Mouse (Mus musculus) testis, postnatal 10 days (tissue): ENCODE results near the gene Mus81.

Experiments
- DNase-seq: peaks from one replicate; pipeline ENCODE4 v3.0.0; 2021; ENCODE audit warnings: low spot score

Gene Mus81

DNA sequence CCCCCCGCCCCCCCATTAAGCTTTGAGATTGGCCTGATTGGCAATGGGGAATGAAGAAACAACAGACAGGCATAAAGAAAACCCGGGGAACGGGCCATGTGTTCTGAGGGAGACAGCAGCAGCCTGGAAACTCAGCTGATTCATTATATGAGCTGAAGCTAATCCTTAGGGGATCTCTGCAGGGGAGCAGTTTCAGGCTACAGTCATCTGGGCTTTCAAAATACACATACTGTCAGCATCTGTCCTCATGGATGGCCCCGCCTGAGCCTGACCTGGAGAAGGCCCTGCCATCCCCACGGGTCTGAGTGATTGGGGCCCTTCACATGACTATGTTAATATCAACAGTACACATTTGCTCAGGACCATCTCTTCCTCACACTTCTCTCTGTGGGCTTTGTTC lies 16.4 kb downstream of the Mus81 start:
- DNase-seq: no peak

DNA sequence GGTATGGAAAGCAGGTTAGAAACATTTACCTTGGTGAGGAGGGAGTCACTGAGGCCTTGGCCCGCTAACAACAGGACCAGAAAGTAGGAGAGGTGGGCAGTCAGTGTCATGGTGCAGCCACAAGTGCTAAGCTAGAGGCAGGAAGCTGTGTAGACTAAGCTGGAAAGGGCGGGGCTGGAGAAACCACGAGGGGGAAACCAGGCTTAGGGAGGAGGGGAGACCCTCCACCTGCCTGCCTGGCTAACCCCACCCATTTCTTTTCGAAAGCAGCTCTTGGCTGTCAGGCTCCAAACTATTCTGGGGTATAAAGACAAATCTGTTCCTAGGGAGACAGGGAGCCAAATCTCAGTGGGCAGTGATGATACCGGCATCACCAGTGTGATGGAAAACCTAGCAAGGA lies 19.8 kb downstream of the Mus81 start, which contains the start of gene Ctsw:
Gene Ctsw (minus strand): TSS at position 134 of the 400 bp plus-strand sequence.
- no peak for DNase-seq

DNA sequence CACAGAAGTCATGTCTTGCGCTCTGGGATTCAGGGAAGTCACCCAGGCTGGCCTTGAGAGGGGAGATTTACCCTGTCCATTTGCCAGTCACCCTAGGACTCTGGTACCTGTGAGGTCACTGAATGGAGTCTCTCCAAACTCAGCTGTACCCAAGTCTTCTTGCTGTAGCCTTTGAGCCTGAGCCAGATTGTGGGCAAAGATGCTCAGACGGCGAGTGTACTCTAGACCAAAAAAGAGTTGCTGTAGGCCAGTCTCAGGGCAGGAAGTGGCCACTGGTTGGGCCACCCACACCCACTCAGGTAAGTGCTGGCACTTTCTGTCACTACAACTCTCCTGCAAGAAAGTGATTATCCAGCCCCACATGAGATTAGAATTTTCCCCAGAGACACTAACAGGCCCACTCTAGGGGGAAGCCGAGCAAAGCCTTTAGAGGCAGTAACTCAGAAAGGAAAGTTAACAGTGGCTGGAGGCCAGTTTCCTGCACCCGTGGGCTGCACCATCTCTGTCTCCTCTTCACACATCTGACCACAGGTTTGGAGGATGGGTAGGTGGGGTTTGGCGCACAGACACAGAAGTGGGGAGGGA lies 21.2 kb downstream of the Mus81 start:
- no peak for DNase-seq

DNA sequence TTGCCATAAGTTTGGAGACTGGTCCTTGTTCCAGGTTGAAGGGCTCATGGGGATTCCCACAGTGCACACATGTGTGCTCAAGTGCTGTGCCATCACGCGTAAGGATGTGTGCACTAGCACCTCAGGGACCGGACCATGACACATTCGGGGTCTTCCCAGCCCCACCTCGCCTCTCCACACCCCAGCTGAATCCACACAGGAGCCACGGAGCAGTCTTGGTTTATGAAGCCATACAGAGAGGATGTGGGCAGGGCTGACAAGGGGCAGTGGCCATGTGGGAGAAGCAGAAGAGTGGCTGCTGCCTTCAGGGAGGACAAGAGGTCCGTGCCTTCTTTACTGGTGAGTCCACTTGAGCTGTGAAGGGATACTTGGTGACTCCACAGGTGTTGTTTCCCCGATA lies 23.2 kb downstream of the Mus81 start:
- no peak for DNase-seq

GRCm38 (mm10) chr19:5463791-5464562 lies 24.2 kb downstream of the Mus81 start:
- peak; percentile 76 for DNase-seq

DNA sequence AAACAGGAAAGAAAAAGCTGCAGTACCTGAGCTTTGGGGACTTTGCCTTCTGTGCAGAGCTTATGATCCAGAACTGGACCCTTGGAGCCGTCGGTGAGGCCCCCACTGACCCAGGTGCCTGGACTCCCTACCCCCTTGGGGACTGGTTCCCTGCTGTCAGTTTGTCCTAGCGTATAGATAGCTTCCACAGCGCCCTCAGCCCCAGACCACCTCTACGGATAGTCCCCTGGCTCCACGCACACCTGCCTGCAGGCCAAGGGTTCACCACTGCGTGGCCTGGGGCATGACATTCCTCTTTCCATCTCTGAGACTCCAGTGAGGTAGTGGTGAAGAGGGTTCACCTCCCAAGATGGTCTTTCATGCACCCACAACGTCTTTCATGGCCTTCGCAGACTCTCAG lies 25.0 kb downstream of the Mus81 start:
- DNase-seq: no peak

- no peak for DNase-seq
Observed at GRCm38 (mm10) chr19:5461411-5461810, 26.8 kb downstream of the Mus81 start.

- peak; percentile 86 for DNase-seq
Observed at GRCm38 (mm10) chr19:5460465-5460911, 27.7 kb downstream of the Mus81 start, which contains the start of gene Fibp. Fibp (plus strand) TSS chr19:5460615.

- DNase-seq: no peak
Observed at GRCm38 (mm10) chr19:5459896-5460295, 28.3 kb downstream of the Mus81 start.

DNA sequence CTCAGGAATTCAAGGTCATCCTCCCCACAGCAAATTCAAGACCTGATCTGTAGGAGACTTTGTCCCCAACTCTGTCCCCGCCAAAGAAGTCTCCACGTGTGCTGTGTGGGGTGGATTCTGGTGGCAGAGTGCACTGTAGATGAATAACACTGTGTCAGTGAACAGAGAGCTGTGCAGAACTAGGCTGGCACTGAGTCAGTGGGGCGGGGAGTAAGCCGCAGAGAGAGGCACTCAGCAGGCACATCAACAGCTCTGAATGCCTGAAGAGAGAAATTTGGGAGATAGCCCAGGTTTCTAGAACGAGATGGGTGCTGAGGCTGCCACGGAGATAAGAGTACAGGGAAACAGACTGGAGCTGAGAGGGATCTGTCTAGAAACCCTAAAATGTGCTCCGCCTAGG lies 29.2 kb downstream of the Mus81 start:
- DNase-seq: no peak

GRCm38 (mm10) chr19:5457746-5458442 lies 30.3 kb downstream of the Mus81 start, which contains the start of gene Ccdc85b:
Ccdc85b (minus strand) TSS chr19:5457894.
- no peak for DNase-seq

- DNase-seq: peak; percentile 97
Observed at GRCm38 (mm10) chr19:5456922-5457745, 31.1 kb downstream of the Mus81 start.

DNA sequence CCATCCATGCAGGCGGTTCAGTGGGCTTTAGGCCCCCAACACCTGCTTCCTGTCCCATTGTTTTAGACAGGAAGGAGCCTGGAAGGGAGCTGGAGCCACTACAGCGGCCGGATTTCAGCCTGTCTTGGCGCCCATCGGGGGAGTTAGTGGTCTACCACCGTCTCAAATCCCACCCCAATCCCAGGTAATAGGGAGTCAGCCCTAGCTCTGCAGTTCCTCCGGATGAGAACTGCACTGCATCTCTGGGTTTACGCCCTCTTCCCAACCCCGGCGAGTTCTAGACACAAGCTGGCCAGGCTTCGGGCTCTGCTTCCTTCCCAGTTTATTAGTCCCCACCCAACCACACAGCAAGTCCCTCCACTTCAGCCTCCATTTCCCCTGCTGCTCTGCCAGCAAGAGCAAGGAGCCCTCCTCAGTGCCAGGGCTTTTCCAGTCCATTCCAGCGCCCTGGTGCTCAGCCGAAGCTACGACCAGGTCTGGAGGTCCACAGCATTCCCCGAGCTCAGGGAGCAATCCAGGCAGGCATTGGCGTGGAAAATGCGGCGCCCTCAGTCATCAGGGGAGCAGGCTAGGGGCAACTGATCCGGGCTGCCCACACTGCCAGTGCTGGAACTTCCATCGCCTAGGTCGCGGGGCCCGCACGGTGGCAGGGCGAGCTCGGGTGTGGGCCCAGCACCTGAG lies 31.8 kb downstream of the Mus81 start:
- DNase-seq: no peak

DNA sequence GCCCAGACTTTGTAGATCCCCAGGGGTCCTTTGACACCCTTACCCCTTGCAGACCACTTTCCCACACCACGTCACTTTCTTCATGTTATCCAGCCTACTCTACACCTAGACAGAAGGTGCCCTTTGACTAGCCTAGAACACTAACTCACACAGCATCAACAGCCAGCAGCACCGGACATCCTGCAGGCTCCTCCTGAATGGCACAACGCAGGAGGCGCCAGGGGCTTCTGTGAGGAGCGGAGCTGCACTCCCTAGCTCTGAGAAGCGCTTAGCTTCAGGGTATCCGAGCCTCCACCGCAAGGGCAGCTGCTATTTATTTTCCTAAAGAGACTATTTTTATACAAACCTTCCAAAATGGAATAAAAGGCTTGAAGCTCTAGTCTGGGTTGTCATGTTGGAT lies 32.6 kb downstream of the Mus81 start:
- DNase-seq: no peak

- no peak for DNase-seq
Observed at GRCm38 (mm10) chr19:5455037-5455436, 33.2 kb downstream of the Mus81 start.

DNA sequence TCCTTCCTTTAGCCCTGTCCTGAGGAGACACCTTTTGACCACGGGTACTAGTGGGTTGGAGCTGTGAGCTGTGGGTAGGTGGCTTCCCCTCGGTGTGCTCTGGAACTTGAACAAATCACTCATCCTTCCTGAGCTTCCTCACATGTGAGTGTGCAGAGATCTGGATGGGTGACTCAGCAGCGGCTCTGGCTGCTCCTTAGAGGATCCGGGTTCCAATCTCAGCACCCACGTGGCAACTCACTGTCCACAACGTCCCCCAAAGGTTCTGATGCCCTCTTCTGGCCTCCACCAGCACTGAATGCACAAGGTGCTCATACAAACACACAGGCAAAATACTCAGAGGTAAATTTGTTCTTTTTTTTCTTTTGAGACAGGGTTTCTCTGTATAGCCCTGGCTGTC lies 36.4 kb downstream of the Mus81 start:
- no peak for DNase-seq

- no peak for DNase-seq
Observed at GRCm38 (mm10) chr19:5449673-5450072, 38.5 kb downstream of the Mus81 start.

DNA sequence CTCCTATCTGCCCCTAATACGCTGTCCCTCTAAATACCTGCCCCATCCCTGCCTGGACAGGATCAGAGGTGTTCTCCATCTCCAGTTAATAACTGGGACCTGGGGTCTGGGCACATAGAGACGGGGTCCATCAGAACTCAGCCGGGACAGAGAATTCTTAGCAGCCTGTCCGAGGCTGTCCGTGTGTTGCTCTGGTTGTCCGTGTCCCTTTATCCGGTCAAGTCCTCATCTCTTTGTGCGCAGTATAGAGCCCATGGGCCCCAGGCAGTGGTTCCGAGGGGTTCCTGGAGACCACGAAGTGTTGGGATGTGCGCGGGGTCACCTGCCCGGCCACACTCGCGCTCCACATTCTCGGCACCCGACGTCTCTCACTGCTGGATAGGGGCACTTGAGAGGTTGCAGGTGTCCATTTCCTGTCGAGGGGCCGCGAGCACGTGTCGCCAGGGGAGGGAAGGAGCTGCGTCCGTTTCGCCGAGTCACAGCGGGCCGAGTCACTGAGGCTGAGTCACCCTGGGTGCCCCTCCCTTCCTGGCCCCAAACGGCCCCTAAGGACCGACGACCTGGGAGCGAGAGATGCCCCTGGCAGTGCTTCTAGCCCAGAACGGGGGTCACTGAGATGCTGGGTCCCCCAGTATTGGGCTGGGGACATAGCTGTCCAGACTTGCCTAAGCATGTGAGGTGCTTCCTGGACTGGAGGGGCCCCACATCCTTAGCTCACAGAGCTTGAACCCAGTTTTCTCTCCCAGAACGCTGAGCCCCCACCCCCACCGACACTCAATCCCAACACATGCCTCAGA lies 39.6 kb downstream of the Mus81 start:
- no peak for DNase-seq

- DNase-seq: peak; percentile 88
Observed at GRCm38 (mm10) chr19:5447515-5448353, 40.5 kb downstream of the Mus81 start, which contains the start of gene Fosl1. Fosl1 (plus strand) TSS chr19:5447547.

- no peak for DNase-seq
Observed at GRCm38 (mm10) chr19:5445747-5446146, 42.5 kb downstream of the Mus81 start.
